Mouse (Mus musculus): ENCODE measurements at regions not wholly inside any gene's neighbourhood (a gene's known extent, or its start where the extent isn't known, plus 50 kb on each side); places are given as distances from the start of the nearest gene placed in this dataset.

DNA sequence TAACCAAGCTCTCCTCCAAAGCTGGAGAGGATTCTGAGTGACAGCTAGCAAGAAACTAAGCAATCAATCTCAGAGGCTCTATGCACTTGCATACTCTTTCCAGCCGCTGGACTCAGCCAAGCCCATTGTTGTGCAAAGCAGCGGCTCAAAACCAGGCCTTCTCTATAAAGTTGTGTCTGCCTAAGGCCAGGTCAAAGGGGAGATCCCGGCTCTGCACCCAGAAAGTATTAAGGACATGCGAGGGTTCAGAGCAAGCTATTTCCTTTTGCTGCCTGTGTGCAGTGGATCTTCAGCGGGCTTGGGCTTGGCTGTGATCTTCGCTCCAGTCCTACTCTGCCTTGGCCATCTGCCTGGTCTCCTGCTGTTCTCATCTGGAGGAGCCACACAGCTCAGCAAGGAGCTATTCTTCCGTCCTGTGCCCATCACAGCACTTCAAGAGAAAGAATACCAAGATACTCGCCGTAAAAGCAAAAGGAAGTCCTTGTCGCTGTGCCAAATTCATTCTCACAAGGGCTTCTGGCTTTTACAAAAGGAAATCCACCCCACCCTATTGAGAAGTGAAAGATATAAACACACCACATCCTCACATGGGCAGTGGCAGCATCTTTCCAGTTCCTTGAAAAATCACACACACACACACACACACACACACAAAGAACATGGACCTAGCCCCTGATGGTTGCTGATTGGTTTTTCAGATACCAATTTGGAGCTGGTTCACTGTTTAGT, 646.6 kb downstream of the Adgrl2 start:
- ATAC-seq (ENCODE audit: poor library complexity, severe bottlenecking), result peak; percentile 63

DNA sequence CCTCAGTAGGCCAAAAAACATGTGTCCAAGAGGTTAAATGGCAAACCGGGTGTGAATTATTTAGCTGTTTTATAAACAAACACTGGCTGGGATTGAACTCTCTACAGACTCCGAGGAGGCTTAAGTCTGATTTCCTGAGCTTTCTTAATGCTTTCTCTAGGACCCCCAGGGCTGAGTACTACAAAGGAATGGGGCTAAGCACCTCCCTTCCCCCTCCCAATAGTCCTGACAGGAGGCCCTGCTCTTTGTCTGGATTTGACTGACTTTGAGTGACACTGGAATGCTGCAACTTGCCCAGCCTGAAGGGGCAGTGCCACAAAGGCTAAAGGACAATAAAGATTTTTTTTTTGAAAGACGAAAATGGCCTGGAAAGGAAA, 647.1 kb downstream of the Adgrl2 start:
- peak; percentile 23; the same call in 1 of the 2 replicates for ATAC-seq (ENCODE audit: poor library complexity, severe bottlenecking)

DNA sequence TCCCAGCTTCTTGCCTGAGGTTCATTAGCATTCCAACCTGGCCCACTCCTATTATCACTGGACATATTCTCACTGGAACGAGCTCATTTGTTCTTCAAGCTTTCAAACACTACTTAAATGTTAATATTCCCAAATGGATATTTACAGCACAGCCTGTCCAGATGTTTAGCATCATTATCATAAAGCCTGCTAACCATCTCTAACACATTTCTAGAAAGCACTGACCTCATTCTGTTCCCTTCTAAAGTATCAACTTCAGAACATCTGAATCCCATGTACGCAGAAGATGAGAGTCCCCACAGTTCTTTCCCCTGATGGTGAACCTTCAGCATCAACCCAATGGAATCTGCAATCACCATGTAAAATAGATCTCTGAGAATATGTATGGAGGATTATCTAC, 651.1 kb downstream of the Adgrl2 start:
- no peak for ATAC-seq (ENCODE audit: poor library complexity, severe bottlenecking)

DNA sequence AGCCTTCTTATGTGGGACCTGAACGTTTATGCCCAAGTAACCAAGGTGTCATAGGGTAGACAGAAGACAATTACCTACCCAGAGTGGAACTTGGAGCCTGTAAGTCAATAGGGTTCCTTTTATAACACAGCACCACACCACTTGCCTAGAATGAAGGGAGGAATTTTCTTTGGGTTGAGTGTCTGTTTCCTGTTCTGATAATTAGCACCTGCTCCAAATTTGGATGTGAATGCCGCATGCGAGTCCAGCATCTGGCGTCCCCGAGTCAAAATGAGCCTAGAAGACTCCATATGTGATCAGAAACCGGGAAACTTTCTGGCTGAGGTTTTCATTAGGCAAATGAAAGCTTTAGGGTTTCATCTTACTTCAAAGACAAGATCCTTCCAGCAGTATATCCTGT, 653.7 kb downstream of the Adgrl2 start:
- ATAC-seq (ENCODE audit: poor library complexity, severe bottlenecking), result no peak

DNA sequence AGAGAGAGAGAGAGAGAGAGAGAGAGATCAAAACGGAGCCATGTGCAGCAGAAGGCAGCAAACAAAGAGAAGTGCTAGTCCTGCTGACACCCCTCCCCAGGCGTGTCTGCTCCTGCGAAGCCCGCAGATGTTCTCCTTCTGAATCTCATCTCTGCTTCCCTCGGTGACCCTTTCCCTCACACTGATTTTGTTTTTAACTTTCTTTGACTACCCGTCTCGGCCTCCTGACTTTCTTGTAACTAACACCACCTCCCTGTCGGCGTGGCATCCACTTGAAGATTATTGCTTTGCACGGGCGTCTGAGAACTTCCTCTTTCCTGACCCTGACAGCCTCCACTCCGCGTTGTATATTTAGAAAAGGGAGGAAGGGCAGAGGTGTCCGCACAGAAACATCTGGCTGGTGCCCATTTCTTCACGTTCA, 654.3 kb downstream of the Adgrl2 start:
- ATAC-seq (ENCODE audit: poor library complexity, severe bottlenecking), result peak; percentile 97

DNA sequence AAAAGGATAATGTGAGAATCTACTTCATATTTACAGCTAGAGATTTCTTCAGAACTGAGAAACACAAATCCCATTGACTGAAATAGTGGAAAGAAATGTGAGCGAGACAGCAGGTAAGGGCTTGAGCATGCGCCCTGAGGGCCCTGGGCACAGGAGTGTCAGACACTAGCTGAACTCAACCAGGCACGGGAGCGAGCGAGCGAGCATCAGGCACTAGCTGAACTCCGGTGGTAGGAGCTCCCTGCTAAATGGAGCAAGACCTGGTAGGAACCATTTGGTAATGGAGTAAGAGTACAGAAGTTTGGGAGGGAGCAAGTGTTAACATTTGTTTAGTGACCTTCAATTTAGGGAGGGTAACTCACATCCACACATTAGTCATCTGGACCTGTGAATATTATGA, 654.7 kb downstream of the Adgrl2 start:
- ATAC-seq (ENCODE audit: poor library complexity, severe bottlenecking), result peak; percentile 10; the same call in 1 of the 2 replicates

DNA sequence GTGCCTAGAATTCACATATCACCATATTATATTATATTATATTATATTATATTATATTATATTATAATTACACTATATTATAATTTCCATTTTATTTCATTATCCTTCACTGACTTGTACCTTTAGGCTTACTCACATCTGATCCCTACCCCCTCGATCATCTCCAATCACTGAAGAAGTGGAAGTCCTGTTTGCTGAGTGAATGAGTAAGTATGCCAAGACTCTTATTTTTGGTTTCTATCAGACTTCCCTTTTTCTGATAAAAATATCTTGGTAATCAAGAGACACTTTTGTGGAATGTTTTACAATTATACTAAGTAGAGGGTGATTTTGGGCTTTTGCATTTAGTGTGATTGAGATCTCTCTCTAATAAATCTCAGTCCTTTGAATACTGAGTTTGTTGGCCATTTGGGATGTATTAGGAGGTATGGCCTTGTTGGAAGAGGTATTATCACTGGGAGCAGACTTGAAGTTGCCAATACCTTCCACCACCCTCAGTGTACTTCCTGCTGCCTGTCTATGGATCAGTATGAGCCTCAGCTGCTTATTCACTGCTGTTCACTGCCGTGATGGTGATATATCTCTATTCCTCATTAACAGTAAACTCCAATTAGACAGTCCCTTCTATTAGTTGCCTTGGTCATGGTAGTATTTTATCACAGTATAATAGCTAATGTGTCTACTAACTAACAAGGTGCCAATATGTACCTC, 665.3 kb downstream of the Adgrl2 start:
- ATAC-seq (ENCODE audit: poor library complexity, severe bottlenecking), result peak; percentile 79

DNA sequence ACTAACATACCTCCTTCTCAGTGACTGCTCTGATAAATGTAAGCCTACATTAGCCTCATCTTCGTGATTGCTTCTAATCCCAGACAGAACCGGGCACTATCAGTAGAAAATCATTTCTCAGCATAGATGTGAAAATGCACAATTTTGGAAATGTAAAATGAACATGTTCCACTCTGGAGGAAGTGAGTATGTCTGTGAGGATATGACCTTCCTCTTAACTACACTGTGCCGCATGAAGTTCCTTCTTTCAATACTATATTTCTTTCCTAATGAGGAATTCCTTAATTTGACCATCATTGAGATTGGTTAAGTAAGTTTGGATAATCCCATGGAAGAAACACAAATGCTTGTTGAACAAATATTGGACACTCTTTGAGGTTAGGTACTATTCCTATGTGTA, 668.5 kb downstream of the Adgrl2 start:
- peak; percentile 69 for ATAC-seq (ENCODE audit: poor library complexity, severe bottlenecking)

DNA sequence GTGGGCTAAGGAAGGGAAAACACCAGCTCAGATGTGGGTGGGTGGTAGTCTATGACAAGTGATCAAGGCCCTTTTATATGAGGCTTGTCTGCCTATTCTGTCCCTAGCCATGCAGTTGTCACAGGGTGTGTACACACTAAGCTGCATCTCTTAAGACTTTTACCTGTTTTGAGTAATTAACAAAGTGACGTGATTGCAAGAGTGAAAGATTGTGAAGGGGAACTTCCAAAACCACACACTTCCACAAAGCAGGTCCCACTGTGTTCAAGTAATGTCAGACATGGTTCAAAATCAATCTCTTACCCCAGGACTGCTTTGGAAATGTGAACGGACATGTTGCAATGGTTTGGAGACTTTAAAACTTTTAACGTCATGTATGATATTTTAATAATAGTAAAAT, 674.2 kb downstream of the Adgrl2 start:
- peak; percentile 68 for ATAC-seq (ENCODE audit: poor library complexity, severe bottlenecking)

DNA sequence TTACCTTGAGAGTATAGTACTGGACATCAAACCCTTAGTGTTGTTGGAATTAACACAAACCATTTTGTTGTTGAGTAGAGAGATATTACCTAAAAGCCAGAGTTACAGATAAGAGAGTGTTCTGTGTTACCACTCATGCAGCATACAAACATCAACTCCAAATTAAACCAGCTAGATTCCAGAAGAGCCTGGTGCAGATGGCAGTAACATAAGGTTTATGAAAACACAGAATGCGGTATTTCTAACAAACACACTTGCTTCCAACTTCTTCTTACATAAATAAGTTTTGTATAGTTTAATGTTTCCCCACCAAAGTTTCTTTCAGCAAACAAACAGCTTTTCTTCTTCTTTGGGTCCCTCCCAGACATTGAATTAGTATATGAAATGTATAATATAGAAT, 675.1 kb downstream of the Adgrl2 start:
- ATAC-seq (ENCODE audit: poor library complexity, severe bottlenecking), result no peak

DNA sequence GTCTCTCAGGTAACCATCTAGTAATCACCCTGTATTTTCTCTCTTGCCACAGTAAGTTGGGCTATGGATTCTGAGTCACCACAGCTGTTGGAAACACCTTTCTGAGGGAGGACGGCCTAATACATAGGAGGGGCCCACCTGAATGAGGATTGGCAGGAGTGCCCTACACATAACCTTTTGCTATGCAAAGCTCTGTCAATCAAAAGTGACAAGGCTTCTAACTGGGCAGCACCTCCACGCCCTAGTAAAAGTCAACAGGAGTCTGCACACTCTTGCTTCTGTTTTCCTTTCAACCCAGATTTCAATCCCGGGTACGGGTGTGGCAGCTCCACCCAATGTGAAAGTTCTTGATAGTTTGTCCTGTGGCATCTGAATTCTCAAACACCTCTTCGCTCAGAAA, 694.8 kb downstream of the Adgrl2 start:
- no peak for ATAC-seq (ENCODE audit: poor library complexity, severe bottlenecking)

DNA sequence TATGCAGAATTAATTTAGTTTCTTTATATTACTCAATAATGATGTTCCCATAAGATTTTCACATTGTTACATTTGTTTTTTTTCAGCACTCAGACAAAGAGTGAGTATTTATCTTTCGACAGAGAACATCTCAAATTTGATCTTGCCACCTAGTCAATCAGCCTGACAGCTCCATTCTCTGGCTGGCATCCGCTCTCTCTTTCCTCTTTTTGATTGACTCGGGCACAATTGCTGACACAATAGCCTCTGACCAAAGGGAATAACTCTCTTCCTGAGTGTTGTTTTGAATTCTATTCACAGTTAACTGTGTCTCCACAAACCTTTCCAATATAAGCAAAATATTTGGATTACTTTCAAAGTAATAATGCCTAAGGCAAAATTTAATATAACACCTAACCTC, 711.4 kb downstream of the Adgrl2 start:
- ATAC-seq (ENCODE audit: poor library complexity, severe bottlenecking), result 0 out of 2 replicates have a peak, but pooled peaks have one; percentile 45

DNA sequence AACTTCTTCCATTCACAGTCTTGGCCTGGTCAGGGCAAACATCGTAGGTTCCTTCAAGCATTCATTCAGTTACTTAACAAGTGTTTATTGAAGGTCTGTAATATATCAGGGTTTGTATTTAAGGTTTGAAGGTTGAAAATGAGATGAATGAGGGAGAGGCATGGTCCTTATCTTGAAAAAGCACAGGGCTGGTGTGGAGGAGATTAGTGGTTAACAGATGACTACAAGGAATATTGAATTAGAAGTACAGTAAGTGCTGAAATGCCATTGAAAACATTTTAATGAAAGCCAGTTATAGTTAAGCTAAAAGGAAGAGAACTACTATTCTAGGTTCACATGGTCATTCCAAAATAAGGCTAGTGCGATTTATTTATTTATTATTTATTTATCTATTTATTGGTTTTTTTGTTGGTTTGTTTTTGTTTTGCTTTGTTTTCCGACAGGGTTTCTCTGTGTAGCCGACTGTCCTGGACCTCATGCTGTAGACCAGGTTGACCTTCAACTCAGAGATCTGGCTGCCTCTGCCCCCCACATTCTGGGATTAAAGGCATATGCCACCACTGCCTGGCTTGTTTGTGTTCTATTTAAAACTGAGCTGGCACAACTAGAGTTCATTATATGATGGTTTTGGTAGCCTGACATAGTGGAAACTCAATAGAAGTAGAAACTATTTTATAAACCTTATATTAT, 718.1 kb downstream of the Adgrl2 start:
- no peak for ATAC-seq (ENCODE audit: poor library complexity, severe bottlenecking)

DNA sequence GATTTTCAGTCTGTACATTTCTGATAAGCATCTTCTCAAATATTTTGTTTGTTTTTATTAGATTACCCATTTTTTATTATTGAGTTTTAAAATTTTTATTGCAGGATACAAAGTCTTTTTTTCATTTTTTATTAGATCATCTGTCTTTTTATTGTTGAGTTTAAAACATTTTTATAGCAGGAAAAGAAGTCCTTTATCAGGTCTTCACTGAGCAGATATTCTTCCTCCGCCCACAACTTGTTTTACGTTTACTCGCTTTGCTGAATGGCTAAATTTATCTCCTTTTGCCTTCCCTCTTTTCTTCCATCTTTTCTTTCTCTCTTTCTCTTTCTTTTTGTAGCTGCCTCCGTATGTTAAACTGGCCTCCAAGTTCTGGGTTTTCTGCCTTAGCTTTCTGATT, 721.5 kb downstream of the Adgrl2 start:
- no peak for ATAC-seq (ENCODE audit: poor library complexity, severe bottlenecking)

DNA sequence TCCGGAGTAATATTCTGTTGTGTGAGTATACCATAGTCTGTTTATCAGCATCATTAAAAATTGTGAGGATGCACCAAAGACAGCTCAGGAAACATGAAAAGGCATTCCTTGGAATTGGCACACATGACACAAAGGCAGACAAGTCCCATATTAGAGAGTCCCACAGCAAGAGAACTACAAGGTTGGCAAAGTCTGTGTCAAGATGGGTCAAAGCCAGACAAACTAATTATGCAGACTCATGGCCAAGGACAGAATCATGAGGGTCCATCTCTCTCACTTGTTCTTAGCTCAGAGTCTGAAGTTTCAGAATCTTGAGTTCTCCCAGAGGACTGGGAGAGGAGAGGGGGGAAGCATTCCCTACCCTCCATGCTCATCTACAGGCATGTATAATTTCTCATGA, 731.1 kb downstream of the Adgrl2 start:
- ATAC-seq (ENCODE audit: poor library complexity, severe bottlenecking), result no peak

DNA sequence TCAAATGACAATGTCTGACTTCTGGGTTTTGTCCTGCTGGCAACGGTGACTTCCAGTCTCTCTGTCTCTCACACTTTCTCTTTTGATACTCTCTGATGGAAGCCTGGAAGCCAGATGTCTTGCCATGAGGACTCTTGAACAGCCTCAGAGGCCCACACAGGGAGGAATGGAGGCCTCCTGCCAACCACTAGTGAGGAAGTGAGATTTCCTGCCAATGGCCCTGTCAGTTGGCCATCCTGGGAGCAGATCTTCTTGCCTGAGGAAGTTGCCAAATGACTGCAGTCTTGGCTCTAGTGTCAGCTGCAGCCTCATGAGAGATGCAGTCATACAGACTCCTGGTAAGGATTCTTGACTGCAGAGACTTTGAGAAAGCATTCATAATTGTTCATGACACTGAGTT, 741.7 kb downstream of the Adgrl2 start:
- peak; percentile 99 for ATAC-seq (ENCODE audit: poor library complexity, severe bottlenecking)

DNA sequence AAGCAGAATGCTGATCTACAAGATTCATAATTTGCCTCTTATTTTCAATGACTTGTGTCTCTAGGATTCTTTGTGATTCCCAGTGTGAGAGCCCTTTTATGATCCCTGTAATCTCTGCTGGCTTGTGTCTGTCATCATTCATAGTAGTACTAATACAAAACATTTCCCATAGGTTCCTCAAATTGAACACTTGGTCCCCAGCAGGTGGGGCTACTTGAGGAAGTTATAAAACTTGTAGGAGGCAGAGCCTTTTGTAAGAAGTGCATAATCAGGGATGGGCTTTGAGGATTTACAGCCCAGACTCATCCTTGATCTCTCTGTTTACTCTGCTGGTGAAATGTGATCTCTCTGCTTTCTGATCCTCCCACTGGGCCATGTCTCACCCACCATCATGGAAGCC, 743.6 kb downstream of the Adgrl2 start:
- ATAC-seq (ENCODE audit: poor library complexity, severe bottlenecking), result peak; percentile 62

DNA sequence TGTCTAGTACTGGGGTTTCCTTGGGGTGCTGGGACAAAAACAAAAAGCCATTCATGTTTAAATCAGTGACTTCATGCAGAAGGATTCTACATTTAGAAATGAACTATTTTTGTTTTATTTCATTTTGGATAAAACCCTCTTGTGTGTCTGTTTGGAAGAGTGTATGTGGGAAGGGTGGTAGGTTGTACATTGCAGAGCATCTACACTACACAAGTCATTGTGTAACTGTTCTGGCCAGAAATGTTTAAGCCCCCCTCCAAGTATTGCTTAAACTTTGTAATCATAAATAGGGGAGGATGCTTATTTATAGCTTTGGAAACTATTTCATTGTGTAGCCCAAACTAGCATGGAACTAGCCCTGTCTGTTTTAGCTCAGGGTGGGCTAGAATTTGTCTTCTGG, 752.3 kb downstream of the Adgrl2 start:
- ATAC-seq (ENCODE audit: poor library complexity, severe bottlenecking), result no peak

DNA sequence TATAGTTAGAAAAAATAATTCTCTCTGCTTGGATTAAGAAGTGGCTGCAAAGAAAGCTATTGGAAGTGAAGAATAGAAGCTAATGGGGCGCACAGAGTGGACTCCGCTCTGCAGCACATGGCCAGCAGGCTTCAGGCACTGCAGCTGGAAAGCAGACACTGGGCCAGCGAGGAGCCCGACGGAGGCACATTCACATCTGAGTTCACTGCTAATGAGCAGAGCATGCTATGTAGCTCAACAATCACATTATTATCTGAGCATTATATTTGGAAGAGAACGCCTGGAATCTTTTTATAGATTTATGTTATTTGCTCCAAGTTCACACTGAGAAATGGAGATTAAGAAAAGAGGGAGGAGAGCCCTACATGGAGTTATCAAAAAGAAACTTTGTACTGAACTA, 752.8 kb downstream of the Adgrl2 start:
- ATAC-seq (ENCODE audit: poor library complexity, severe bottlenecking), result no peak

DNA sequence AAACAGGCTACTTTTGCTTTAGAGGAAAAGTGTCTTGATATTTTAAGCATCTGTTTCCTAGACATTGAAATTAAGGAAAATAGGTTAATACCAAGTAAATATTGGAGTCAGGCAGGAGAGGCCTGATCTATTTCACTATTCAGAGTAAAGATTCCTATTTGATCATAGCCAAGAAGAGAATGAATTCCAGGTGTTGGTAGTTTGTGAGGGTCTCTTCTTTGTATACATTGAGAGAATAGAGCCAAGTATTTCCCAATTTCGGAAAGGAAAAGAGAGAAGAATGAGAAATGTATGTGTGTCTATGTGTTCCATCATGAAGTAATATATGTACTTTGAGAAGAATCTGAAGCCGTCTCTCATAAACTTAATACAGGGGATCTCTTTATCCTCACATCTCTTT, 756.7 kb downstream of the Adgrl2 start:
- no peak for ATAC-seq (ENCODE audit: poor library complexity, severe bottlenecking)

DNA sequence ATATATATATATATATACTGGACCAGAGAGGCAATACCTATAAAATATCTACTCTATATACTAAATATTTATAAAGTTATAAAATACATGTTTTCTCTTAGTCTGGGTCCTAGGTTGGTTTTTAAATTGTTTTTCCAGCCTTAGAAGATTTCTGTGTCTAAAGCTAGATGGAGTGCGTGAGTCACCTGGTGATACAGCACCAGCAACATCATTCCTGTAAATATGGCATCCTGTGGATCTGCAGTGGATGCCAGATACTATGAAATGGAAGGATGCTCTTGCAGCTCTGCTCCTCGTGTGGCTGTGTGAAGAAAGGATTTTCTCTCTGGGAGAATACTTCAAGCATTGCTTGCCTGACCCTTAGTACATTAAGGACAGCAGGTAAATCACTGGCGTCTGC, 761.2 kb downstream of the Adgrl2 start:
- no peak for ATAC-seq (ENCODE audit: poor library complexity, severe bottlenecking)

All from megakaryocyte, adult 5-6 weeks (primary cell).